Mouse (Mus musculus) intestine, embryonic 16.5 days (tissue): ENCODE data around the gene Inpp5d. TPM values are rescaled to one million over a fixed set of nuclear protein-coding genes. Genes with fewer than 3 reads are reported as not detected.
"Not testable (repeated sequence)": the region's sequence is repeated elsewhere in the genome, so short reads cannot be mapped to it uniquely, and the experiment has no call there.

Experiments used
- ATAC-seq: fragments of 200-750 bp; cut with Nextera tagmentation; 2 replicates; pipeline ENCODE4 v1.8.0; 2017; ENCODE audit warnings: moderate TSS enrichment, moderate library complexity
- H3K27ac ChIP-seq: fragments of 300-500 bp; sonication (generic); 2 replicates; pipeline ENCODE4 v1.5.1; 2014; ENCODE audit warnings: mild to moderate bottlenecking, low read length
- H3K27me3 ChIP-seq: fragments of 300-500 bp; sonication (generic); replicated peaks from 2 replicates; pipeline ENCODE4 v1.6.1; 2014; ENCODE audit warnings: low read length, control low read depth, mixed read lengths; ENCODE audit not compliant: control insufficient read depth, insufficient read depth
- H3K36me3 ChIP-seq: fragments of 300-500 bp; sonication (generic); 2 replicates; pipeline ENCODE4 v1.6.1; 2014; ENCODE audit warnings: low read length, control low read depth; ENCODE audit not compliant: control insufficient read depth, insufficient read depth
- H3K4me1 ChIP-seq: fragments of 300-500 bp; sonication (generic); 2 replicates; pipeline ENCODE4 v1.6.1; 2014; ENCODE audit warnings: low read length, control low read depth, mixed read lengths; ENCODE audit not compliant: control insufficient read depth, insufficient read depth
- H3K4me2 ChIP-seq: fragments of 300-500 bp; sonication (generic); 2 replicates; pipeline ENCODE4 v1.6.1; 2014; ENCODE audit warnings: low read depth, low read length, control low read depth
- H3K4me3 ChIP-seq: fragments of 300-500 bp; sonication (generic); 2 replicates; pipeline ENCODE4 v1.5.1; 2014; ENCODE audit warnings: mild to moderate bottlenecking, low read length
- H3K9ac ChIP-seq: fragments of 300-500 bp; sonication (generic); 2 replicates; pipeline ENCODE4 v1.6.1; 2014; ENCODE audit warnings: low read depth, low read length
- H3K9me3 ChIP-seq: fragments of 300-500 bp; sonication (generic); 2 replicates; pipeline ENCODE4 v1.6.1; 2016; ENCODE audit warnings: low read length, control low read depth; ENCODE audit not compliant: control insufficient read depth
- WGBS: fragments of 180-500 bp; shearing (Covaris S2); extraction: QIAGEN DNeasy Blood & Tissue Kit; methylation state at CpG from one replicate; pipeline ENCODE4 v1.1.7; 2014; 5-methylcytosine and 5-hydroxymethylcytosine counted together
- polyA plus RNA-seq: library from polyadenylated mRNA; unstranded; fragments of >200 nt; fragmentation: Nextera tagmentation; extraction: Ambion mirVana; gene quantifications from 2 replicates; pipeline ENCODE4 v1.2.1, GENCODE M21; 2015

The Inpp5d gene
- polyA plus RNA-seq, 1 experiment from 2014 or later = 3.4 TPM

DNA sequence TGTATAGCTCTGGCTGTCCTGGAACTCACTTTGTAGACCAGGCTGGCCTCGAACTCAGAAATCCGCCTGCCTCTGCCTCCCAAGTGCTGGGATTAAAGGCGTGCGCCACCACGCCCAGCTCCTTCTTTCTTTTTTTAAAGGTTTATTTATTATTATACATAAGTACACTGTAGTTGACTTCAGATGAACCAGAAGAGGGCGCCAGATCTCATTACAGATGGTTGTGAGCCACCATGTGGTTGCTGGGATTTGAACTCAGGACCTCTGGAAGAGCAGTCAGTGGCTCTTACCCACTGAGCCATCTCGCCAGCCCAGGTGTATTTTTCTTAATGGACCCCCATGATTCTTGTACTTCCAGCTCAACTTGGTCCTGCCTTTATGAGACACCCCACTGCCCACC is 62.4 kb downstream of the Inpp5d start:
- ATAC-seq = not testable (repeated sequence)
- WGBS = 86% methylated on average over 6 of the region's 7 CpGs

GRCm38 (mm10) chr1:87684071-87684470 is 64.0 kb downstream of the Inpp5d start:
- H3K4me2 ChIP-seq = no peak overlapping the region
- H3K36me3 ChIP-seq = no peaks in the 10 kb centered on the region
- H3K27me3 ChIP-seq = no peaks in the 10 kb centered on the region
- no peak overlapping the region for H3K27ac ChIP-seq
- H3K9me3 ChIP-seq = peaks cover 6% of the 10 kb centered on the region
- ATAC-seq = no peak
- H3K9ac ChIP-seq = no peak overlapping the region
- no peak overlapping the region for H3K4me3 ChIP-seq
- 89% methylated on average over 5 of the region's 5 CpGs for WGBS
- H3K4me1 ChIP-seq = no peaks in the 10 kb centered on the region

More for the DNA sequence above, 62.4 kb downstream of the Inpp5d start:
- not testable (repeated sequence) for H3K4me1 ChIP-seq, H3K9ac ChIP-seq, H3K4me2 ChIP-seq, H3K27me3 ChIP-seq, H3K27ac ChIP-seq, H3K4me3 ChIP-seq, H3K36me3 ChIP-seq, H3K9me3 ChIP-seq

DNA sequence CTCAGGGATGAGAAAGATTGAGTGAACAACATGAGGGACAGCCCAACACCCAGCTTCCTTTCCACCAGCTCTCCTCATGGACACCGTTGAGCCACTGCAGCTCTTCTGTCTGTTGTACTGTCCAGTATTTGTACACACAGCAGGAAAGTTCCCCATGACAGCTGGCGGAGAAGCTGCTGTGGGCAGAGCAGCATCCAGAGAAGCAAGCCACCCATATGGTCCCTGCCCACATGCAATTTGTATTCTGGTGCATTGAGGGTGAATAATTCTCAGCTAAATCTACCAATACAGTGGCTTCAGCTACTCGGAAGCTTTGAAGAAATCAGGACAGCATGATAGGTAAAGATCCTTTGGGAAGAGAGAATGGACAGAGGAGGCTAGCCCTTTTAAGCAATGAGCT is 64.7 kb downstream of the Inpp5d start:
- Histone ChIP-seq H3K36me3 (no peaks in the 10 kb centered on the region), H3K4me2 (no peak overlapping the region), H3K4me1 (no peaks in the 10 kb centered on the region)

DNA sequence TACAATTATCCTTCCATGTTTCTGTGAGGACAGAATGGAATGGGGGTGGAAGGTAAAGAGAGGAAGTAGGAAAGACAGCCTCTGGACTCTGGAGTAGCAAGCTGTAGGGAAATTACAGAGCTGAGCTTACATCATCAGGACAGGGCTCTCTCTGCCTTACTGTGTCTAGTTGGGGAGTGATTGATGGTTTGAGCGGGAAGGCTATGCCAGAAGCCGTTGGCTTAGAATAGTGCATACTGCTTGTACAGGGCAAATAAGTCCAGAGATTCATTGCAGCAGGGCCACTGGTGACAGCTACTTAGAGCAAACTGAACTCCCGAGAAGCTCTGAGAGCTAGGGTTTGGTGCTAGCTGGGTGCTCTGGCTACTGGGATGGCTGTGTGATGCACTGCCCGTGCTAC is 66.2 kb downstream of the Inpp5d start:
- Histone ChIP-seq H3K4me1 (no peaks in the 10 kb centered on the region), H3K9me3 (peaks cover 6% of the 10 kb centered on the region), H3K9ac (no peak overlapping the region), H3K4me2 (no peak overlapping the region), H3K36me3 (no peaks in the 10 kb centered on the region), H3K27ac (no peak overlapping the region), H3K4me3 (no peak overlapping the region), H3K27me3 (no peaks in the 10 kb centered on the region)
- 40% methylated on average over 4 of the region's 4 CpGs for WGBS
- no peak for ATAC-seq

More for the DNA sequence above, 64.7 kb downstream of the Inpp5d start:
- Histone ChIP-seq H3K4me3 (no peak overlapping the region), H3K27me3 (no peaks in the 10 kb centered on the region), H3K27ac (no peak overlapping the region), H3K9me3 (peaks cover 6% of the 10 kb centered on the region), H3K9ac (no peak overlapping the region)
- no peak for ATAC-seq
- WGBS = 84% methylated on average over 3 of the region's 3 CpGs

GRCm38 (mm10) chr1:87687009-87687408 is 66.9 kb downstream of the Inpp5d start:
- Histone ChIP-seq H3K9ac (no peak overlapping the region), H3K27ac (no peak overlapping the region), H3K9me3 (peaks cover 6% of the 10 kb centered on the region), H3K4me3 (no peak overlapping the region), H3K36me3 (no peaks in the 10 kb centered on the region), H3K27me3 (no peaks in the 10 kb centered on the region), H3K4me2 (no peak overlapping the region), H3K4me1 (no peaks in the 10 kb centered on the region)
- 43% methylated on average over 1 of the region's 1 CpGs for WGBS
- ATAC-seq = no peak

DNA sequence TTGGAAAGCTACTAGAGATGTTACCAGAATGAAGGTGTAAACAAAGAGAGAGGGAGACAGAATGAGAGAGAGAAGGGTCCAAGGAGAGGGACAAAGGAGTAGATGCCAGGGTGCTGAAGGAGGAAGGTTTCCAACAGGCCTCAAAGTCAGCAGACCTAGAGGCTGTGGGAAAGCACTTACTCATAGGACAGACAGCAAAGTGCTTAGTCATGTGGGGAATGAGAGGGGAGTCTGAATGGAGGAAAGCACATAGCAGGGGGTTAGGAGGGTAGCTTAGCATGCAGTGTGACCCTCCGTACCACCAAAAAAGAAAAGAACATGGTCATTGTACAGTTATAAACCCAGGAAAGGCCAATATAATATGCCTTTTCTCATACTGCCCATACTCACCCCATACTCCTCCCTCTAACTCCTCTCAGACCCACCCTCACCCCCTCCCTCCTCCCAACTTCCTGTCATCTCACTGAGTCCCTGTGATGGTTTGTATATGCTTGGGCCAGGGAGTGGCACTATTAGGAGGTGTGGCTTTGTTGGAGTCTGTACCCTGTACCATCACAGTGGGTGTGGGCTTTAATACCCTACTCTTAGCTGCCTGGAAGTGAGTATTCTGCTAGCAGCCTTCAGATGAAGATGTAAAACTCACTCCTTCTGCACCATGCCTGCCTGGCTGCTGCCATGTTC is 69.7 kb downstream of the Inpp5d start:
- H3K9me3 ChIP-seq = no peaks in the 10 kb centered on the region
- H3K4me3 ChIP-seq = no peak overlapping the region
- H3K4me1 ChIP-seq = no peaks in the 10 kb centered on the region
- H3K9ac ChIP-seq = no peak overlapping the region
- no peaks in the 10 kb centered on the region for H3K36me3 ChIP-seq
- H3K4me2 ChIP-seq = no peak overlapping the region
- H3K27me3 ChIP-seq = no peaks in the 10 kb centered on the region
- no peak for ATAC-seq
- H3K27ac ChIP-seq = no peak overlapping the region
- WGBS = 100% methylated on average over 1 of the region's 1 CpGs

DNA sequence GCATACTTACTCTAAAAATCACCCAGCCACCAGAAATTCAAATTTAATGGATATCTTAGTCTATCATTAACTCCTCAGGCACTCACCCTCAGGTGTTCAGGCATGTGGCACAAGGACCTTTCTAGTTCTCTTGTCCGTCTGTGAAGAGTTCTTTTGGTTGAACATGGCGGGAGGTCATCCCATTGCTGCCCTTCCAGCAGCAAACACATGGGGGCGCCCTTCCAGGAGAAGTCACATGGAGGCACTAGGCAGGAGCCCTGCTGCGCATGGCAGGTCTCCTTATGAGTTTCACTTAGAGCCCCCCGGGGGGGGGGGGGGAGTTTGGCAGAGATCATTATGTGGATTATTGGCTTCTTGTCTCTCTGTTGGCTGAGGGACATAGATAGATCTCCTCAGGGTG is 76.2 kb downstream of the Inpp5d start:
- Histone ChIP-seq H3K4me3 (no peak overlapping the region), H3K36me3 (no peaks in the 10 kb centered on the region), H3K4me2 (no peak overlapping the region), H3K27ac (no peak overlapping the region), H3K4me1 (no peaks in the 10 kb centered on the region), H3K27me3 (no peaks in the 10 kb centered on the region), H3K9me3 (no peaks in the 10 kb centered on the region), H3K9ac (no peak overlapping the region)
- no peak for ATAC-seq
- WGBS = 70% methylated on average over 5 of the region's 5 CpGs

DNA sequence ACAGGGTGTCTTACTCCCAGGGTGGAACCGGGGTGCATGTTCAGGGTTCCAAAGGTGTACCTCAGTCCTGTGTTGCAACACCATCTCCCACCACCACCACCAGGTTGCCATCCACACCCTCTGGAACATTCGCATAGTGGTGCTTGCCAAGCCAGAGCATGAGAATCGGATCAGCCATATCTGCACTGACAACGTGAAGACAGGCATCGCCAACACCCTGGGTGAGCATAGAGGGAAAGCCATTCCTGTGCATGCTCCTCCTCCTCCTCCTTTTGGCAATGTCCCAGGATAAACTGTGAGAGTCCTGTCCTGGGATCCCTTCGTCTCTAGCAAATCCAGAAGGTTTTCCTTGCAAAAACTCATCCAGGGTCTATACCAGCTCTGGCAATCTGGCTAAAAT is 77.9 kb downstream of the Inpp5d start:
- no peak overlapping the region for H3K4me3 ChIP-seq
- H3K9me3 ChIP-seq = no peaks in the 10 kb centered on the region
- H3K4me1 ChIP-seq = no peaks in the 10 kb centered on the region
- H3K9ac ChIP-seq = no peak overlapping the region
- no peak for ATAC-seq
- 75% methylated on average over 6 of the region's 6 CpGs for WGBS
- H3K27ac ChIP-seq = no peak overlapping the region
- H3K27me3 ChIP-seq = no peaks in the 10 kb centered on the region
- no peak overlapping the region for H3K4me2 ChIP-seq
- no peaks in the 10 kb centered on the region for H3K36me3 ChIP-seq

DNA sequence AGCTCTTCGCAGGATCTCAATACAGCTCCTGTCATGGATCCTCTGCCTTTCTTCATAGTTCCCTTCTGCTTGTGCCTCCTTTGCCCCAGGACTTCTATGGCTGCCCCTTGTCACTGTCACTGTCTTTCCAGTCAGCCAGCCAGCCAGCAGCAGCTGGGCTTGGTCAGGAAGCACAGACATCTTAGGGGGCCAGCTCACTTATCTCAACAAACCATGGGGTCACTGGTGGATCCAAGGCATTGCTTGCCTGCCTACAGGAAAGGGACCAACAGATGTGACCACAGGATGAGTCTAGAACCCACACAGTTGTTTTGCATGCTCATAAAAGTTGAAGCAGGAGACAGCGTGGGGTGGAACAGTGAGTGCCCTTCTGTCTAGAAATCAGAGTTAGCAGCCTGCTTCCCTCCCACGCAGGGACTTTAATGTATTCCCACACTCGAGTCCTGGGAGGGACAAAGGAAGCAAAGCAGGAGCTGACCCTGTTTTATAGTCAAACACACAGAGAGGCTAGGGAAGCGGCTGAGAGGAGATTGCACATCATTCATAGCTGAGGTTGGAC is 79.9 kb downstream of the Inpp5d start:
- Histone ChIP-seq H3K4me3 (no peak overlapping the region), H3K4me1 (no peaks in the 10 kb centered on the region), H3K4me2 (no peak overlapping the region), H3K27ac (no peak overlapping the region), H3K36me3 (no peaks in the 10 kb centered on the region), H3K27me3 (no peaks in the 10 kb centered on the region), H3K9ac (no peak overlapping the region), H3K9me3 (no peaks in the 10 kb centered on the region)
- ATAC-seq = no peak
- WGBS = 79% methylated on average over 5 of the region's 5 CpGs

DNA sequence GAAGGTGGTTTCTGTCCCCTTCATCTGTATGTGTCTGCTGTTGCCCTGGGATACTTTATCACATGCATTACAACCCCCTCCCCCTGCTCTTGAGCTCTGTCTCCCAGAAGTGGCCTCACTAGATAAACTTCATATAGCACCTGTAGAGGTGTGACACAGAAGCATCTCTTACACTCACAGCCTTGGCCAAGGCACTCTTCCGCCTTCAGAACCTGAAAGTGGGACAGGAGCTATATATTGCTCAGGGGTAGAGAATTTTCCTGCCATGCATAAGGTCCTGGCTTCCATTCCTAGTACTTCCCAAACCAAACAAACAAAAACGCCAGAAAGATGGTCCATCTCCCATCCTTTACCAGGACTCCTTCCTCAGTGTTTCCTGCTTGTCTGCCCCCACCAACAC is 84.1 kb downstream of the Inpp5d start:
- H3K4me2 ChIP-seq = no peak overlapping the region
- H3K9me3 ChIP-seq = no peaks in the 10 kb centered on the region
- 75% methylated on average over 2 of the region's 2 CpGs for WGBS
- H3K4me1 ChIP-seq = no peaks in the 10 kb centered on the region
- no peaks in the 10 kb centered on the region for H3K36me3 ChIP-seq
- no peak overlapping the region for H3K27ac ChIP-seq
- H3K4me3 ChIP-seq = no peak overlapping the region
- H3K9ac ChIP-seq = no peak overlapping the region
- no peak for ATAC-seq
- no peaks in the 10 kb centered on the region for H3K27me3 ChIP-seq
